Mouse (Mus musculus): ENCODE data around the gene Dntt.

The Dntt gene

GRCm38 (mm10) chr19:41008674-41009395, 20.2 kb upstream of the Dntt start:
- 79% methylated on average over 5 of the region's 5 CpGs for WGBS

- 34% methylated on average over 5 of the region's 5 CpGs for WGBS
These were observed 17.4 kb upstream of the Dntt start for GRCm38 (mm10) chr19:41011676-41012075.

- 12% methylated on average over 5 of the region's 5 CpGs for WGBS
These were observed 15.5 kb upstream of the Dntt start for GRCm38 (mm10) chr19:41013591-41013990.

GRCm38 (mm10) chr19:41014003-41014402, 15.1 kb upstream of the Dntt start:
- WGBS = 19% methylated on average over 9 of the region's 9 CpGs

GRCm38 (mm10) chr19:41015951-41016716, 12.9 kb upstream of the Dntt start:
- WGBS = 13% methylated on average over 14 of the region's 14 CpGs

- 77% methylated on average over 5 of the region's 5 CpGs for WGBS
These were observed 9.9 kb upstream of the Dntt start for GRCm38 (mm10) chr19:41019164-41019675.

- 78% methylated on average over 3 of the region's 3 CpGs for WGBS
These were observed 8.5 kb upstream of the Dntt start for GRCm38 (mm10) chr19:41020537-41020936.

GRCm38 (mm10) chr19:41022244-41022643, 6.8 kb upstream of the Dntt start:
- 15% methylated on average over 4 of the region's 4 CpGs for WGBS

GRCm38 (mm10) chr19:41026551-41026950, 2.5 kb upstream of the Dntt start:
- WGBS = 71% methylated on average over 8 of the region's 8 CpGs

- WGBS = 80% methylated on average over 5 of the region's 5 CpGs
These were observed 2.1 kb upstream of the Dntt start for GRCm38 (mm10) chr19:41027024-41027423.

GRCm38 (mm10) chr19:41027601-41028000, 1.5 kb upstream of the Dntt start:
- WGBS = 94% methylated on average over 9 of the region's 9 CpGs

GRCm38 (mm10) chr19:41030161-41030560, 1.1 kb downstream of the Dntt start:
- 60% methylated on average over 6 of the region's 6 CpGs for WGBS

- 71% methylated on average over 11 of the region's 11 CpGs for WGBS
These were observed 1.9 kb downstream of the Dntt start for GRCm38 (mm10) chr19:41031009-41031408.

- WGBS = 83% methylated on average over 6 of the region's 6 CpGs
These were observed 2.8 kb downstream of the Dntt start for GRCm38 (mm10) chr19:41031869-41032268.

- 39% methylated on average over 4 of the region's 4 CpGs for WGBS
These were observed 6.9 kb downstream of the Dntt start for GRCm38 (mm10) chr19:41035809-41036551.

- WGBS = 77% methylated on average over 7 of the region's 7 CpGs
These were observed 10.0 kb downstream of the Dntt start for GRCm38 (mm10) chr19:41039110-41039509.

- WGBS = 69% methylated on average over 10 of the region's 10 CpGs
These were observed 16.2 kb downstream of the Dntt start for GRCm38 (mm10) chr19:41045091-41045770.

- WGBS = 74% methylated on average over 9 of the region's 9 CpGs
These were observed 18.5 kb downstream of the Dntt start for GRCm38 (mm10) chr19:41047437-41048186.

GRCm38 (mm10) chr19:41048187-41048559, 19.1 kb downstream of the Dntt start:
- WGBS = 88% methylated on average over 3 of the region's 3 CpGs

- 100% methylated on average over 1 of the region's 1 CpGs for WGBS
These were observed 22.6 kb downstream of the Dntt start for GRCm38 (mm10) chr19:41051714-41052113.

GRCm38 (mm10) chr19:41052247-41052646, 23.2 kb downstream of the Dntt start:
- WGBS = 81% methylated on average over 5 of the region's 5 CpGs
